Mouse (Mus musculus): ENCODE data around the gene Ryr2.

- TF ChIP-seq CTCF (IDR thresholded peaks at IDR 0.05), result no peak
- no peak for TF ChIP-seq EP300 (IDR thresholded peaks at IDR 0.05)
These were observed 586.0 kb downstream of the Ryr2 start for GRCm38 (mm10) chr13:11520765-11521164.

Measured in lung, postnatal 0 days (tissue).